12 mouse cellular contexts compared by ENCODE assay signal in genomic region chr1:39805243-39805979, GRCm38 (mm10). TPM values are rescaled to one million over a fixed set of nuclear protein-coding genes. Genes with fewer than 3 reads are reported as not detected.
DNase-seq lines count a peak whose midpoint lies in the region; ATAC-seq lines count a peak whose summit lies in the region.
"Had no signal": no experiment of that assay in that cellular context is flagged by ENCODE, and none has a peak within 500 bp of the region (broad histone marks: within the 10 kb centered on the region; RNA-seq: fewer than 3 reads in every experiment).

Gm3646 (minus strand) TSS chr1:39805332.

- no peaks in the 10 kb centered on the region for H3K36me3 ChIP-seq in lung, embryonic 16.5 days (ENCODE audit: control insufficient read depth, insufficient read depth, low read length)
- no peaks in the 10 kb centered on the region for H3K36me3 ChIP-seq in intestine, embryonic 16.5 days (ENCODE audit: control insufficient read depth, insufficient read depth, low read length)
- H3K36me3 ChIP-seq in liver, embryonic 11.5 days (ENCODE audit: control insufficient read depth, insufficient read depth, low read length), result no peaks in the 10 kb centered on the region
- H3K36me3 ChIP-seq: limb, embryonic 15.5 days had no signal

- no peak within 1 kb of the TSS for H3K9ac ChIP-seq in lung, embryonic 16.5 days (ENCODE audit: low read length)
- no peak within 1 kb of the TSS for H3K9ac ChIP-seq in intestine, embryonic 16.5 days (ENCODE audit: low read depth, low read length)
- no peak within 1 kb of the TSS for H3K9ac ChIP-seq in liver, embryonic 11.5 days (ENCODE audit: low read depth, low read length)
- H3K9ac ChIP-seq: limb, embryonic 15.5 days had no signal

- no peak within 1 kb of the TSS for H3K27ac ChIP-seq in lung, embryonic 16.5 days (ENCODE audit: low read length)
- H3K27ac ChIP-seq in intestine, embryonic 16.5 days (ENCODE audit: low read length), result no peak within 1 kb of the TSS
- H3K27ac ChIP-seq in liver, embryonic 11.5 days (ENCODE audit: low read depth, low read length), result no peak within 1 kb of the TSS
- H3K27ac ChIP-seq: limb, embryonic 15.5 days had no signal

- peak; percentile 14 to 15 for DNase-seq in cerebellum, postnatal 36 days
- DNase-seq in cerebellum, adult 11-12 months, result no peak
- no peak for DNase-seq in lung, adult 18-20 months
- peak; percentile 69 to 79 for DNase-seq in heart, adult 18-20 months
- no peak for DNase-seq in retina, postnatal 1 day
- no peak for DNase-seq in liver, embryonic 11.5 days (ENCODE audit: low spot score)
- DNase-seq: cerebellum, adult 9-10 months; kidney, postnatal 25 days had no signal

- no peak within 1 kb of the TSS for H3K4me3 ChIP-seq in lung, embryonic 16.5 days (ENCODE audit: low read length)
- H3K4me3 ChIP-seq in intestine, embryonic 16.5 days (ENCODE audit: low read length), result no peak within 1 kb of the TSS
- H3K4me3 ChIP-seq in liver, embryonic 11.5 days (ENCODE audit: low read depth, low read length), result no peak within 1 kb of the TSS
- H3K4me3 ChIP-seq: limb, embryonic 15.5 days; megakaryocyte, embryonic 14.5 days had no signal

- no peaks in the 10 kb centered on the region for H3K9me3 ChIP-seq in lung, embryonic 16.5 days (ENCODE audit: control insufficient read depth, low read length)
- H3K9me3 ChIP-seq in intestine, embryonic 16.5 days (ENCODE audit: control insufficient read depth, low read length), result no peaks in the 10 kb centered on the region
- no peaks in the 10 kb centered on the region for H3K9me3 ChIP-seq in liver, embryonic 11.5 days (ENCODE audit: control insufficient read depth, low read length)
- H3K9me3 ChIP-seq: limb, embryonic 15.5 days; megakaryocyte, embryonic 14.5 days had no signal

- no peaks in the 10 kb centered on the region for H3K4me1 ChIP-seq in lung, embryonic 16.5 days (replicated peaks; ENCODE audit: control insufficient read depth, insufficient read depth, low read length)
- no peaks in the 10 kb centered on the region for H3K4me1 ChIP-seq in intestine, embryonic 16.5 days (ENCODE audit: control insufficient read depth, insufficient read depth, low read length)
- no peaks in the 10 kb centered on the region for H3K4me1 ChIP-seq in liver, embryonic 11.5 days (replicated peaks; ENCODE audit: control insufficient read depth, insufficient read depth, low read length)
- H3K4me1 ChIP-seq: megakaryocyte, embryonic 14.5 days had no signal

- 0 out of 2 replicates have a peak, but pooled peaks have one; percentile 45 for ATAC-seq in lung, embryonic 16.5 days (ENCODE audit: low read depth)
- ATAC-seq in intestine, embryonic 16.5 days, result peak; percentile 58; the same call in 1 of the 2 replicates
- no peak for ATAC-seq in liver, embryonic 11.5 days (replicated peaks; ENCODE audit: low FRiP score)

- no peak within 1 kb of the TSS for H3K4me2 ChIP-seq in lung, embryonic 16.5 days (ENCODE audit: low read depth, low read length)
- no peak within 1 kb of the TSS for H3K4me2 ChIP-seq in intestine, embryonic 16.5 days (ENCODE audit: low read depth, low read length)
- no peak within 1 kb of the TSS for H3K4me2 ChIP-seq in liver, embryonic 11.5 days
- H3K4me2 ChIP-seq: limb, embryonic 15.5 days had no signal

- 63% methylated on average over 4 of the region's 4 CpGs for WGBS in lung, embryonic 16.5 days
- whole genome bisulfite sequencing in intestine, embryonic 16.5 days, result 68% methylated on average over 4 of the region's 4 CpGs
- WGBS in liver, embryonic 11.5 days, result 89% methylated on average over 4 of the region's 4 CpGs

- no peaks in the 10 kb centered on the region for H3K27me3 ChIP-seq in lung, embryonic 16.5 days (ENCODE audit: control insufficient read depth, insufficient read depth, low read depth, low read length)
- H3K27me3 ChIP-seq in intestine, embryonic 16.5 days (replicated peaks; ENCODE audit: control insufficient read depth, insufficient read depth, low read length), result no peaks in the 10 kb centered on the region
- no peaks in the 10 kb centered on the region for H3K27me3 ChIP-seq in liver, embryonic 11.5 days (replicated peaks; ENCODE audit: control insufficient read depth, insufficient read depth, low read length)
- H3K27me3 ChIP-seq: limb, embryonic 15.5 days had no signal

RNA-seq across cellular contexts. Expression of gene Gm3646, which starts in this region (rescaled TPM):
- polyA plus RNA-seq in lung, embryonic 16.5 days (2015; fragmentation: Nextera tagmentation; extraction: Ambion mirVana), result not detected in 2 replicates
- total RNA-seq in heart, adult 18-20 months (2021), result 10 to 100 TPM in 1 of 2 experiments, 1 to 10 TPM in 1; 7.6 to 11.1 TPM
- not detected in 2 replicates for polyA plus RNA-seq in intestine, embryonic 16.5 days (2015; fragmentation: Nextera tagmentation; extraction: Ambion mirVana)
- polyA plus RNA-seq in liver, embryonic 11.5 days (2014; fragmentation: Nextera tagmentation; extraction: Ambion mirVana), result not detected in 2 replicates
- polyA plus RNA-seq: limb, embryonic 15.5 days had no signal

Comparison
In these comparisons a context has a peak if more than half of its experiments do, and no peak if none do; other contexts are left out.
1. DNase-seq: peak in cerebellum, postnatal 36 days (2 of 2) and heart, adult 18-20 months (2 of 2); none in cerebellum, adult 11-12 months (single experiment), lung, adult 18-20 months (0 of 2), retina, postnatal 1 day (single experiment) and liver, embryonic 11.5 days (single experiment).
2. Peak in ATAC-seq in lung, embryonic 16.5 days; RNA of the gene not detected or under 1 TPM.
3. Peak in ATAC-seq in intestine, embryonic 16.5 days; RNA of the gene not detected or under 1 TPM.